8 mouse cellular contexts compared by ENCODE assay signal in the genomic region with DNA sequence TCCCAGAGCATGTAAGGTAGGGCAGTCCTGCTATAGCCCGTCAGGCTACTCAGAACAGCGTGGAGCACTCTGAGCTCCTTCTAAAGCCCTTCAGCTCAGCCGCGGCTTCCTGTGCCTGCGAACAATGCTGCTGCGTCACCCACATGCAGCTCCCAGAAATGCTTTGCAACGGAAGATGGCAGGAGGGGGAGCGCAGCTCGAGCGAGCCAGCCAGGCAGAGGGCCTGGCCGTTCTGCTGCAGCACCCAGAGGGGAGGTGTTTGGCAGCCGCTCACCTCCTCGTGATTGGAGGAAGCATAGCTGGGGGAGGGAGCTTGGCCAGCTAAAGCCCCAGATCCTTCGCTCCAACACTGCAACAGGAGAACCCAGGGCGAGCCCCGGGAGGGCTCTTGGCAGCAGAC. TPM values are rescaled to one million over a fixed set of nuclear protein-coding genes. Genes with fewer than 3 reads are reported as not detected.
DNase-seq lines count a peak whose midpoint lies in the region; ATAC-seq lines count a peak whose summit lies in the region.

No protein-coding gene starts in this region.

- peak; percentile 94 for DNase-seq in R1 (ENCODE audit: low read depth, low spot score)
- peak; percentile 95 for DNase-seq in cerebellum, postnatal 25 days
- DNase-seq in frontal cortex, postnatal 25 days (ENCODE audit: low spot score in 2 of 2) = peak; percentile 68 to 82
- peak; percentile 87 for DNase-seq in hindbrain, embryonic 14.5 days (ENCODE audit: low spot score)
- DNase-seq in layer of hippocampus, postnatal 36 days = peak; percentile 95
- peak; percentile 97 for DNase-seq in lung, postnatal 36 days
- DNase-seq in retina, postnatal 1 day = peak; percentile 97
- DNase-seq in urinary bladder, adult 18-20 months (ENCODE audit: low spot score in 2 of 2) = peak; percentile 79 to 95

- H3K9me3 ChIP-seq in hindbrain, embryonic 14.5 days (ENCODE audit: control insufficient read depth, low read length) = no peaks in the 10 kb centered on the region

- H3K4me3 ChIP-seq in hindbrain, embryonic 14.5 days (replicated peaks; ENCODE audit: low read length) = peak overlapping the region; percentile 42

- peak; percentile 99 for ATAC-seq in hindbrain, embryonic 14.5 days (ENCODE audit: low FRiP score)

- H3K9ac ChIP-seq in hindbrain, embryonic 14.5 days = peak overlapping the region; percentile 61

- H3K27me3 ChIP-seq in hindbrain, embryonic 14.5 days (ENCODE audit: control insufficient read depth, insufficient read depth, low read length) = no peaks in the 10 kb centered on the region

- peaks cover 32% of the 10 kb centered on the region for H3K36me3 ChIP-seq in hindbrain, embryonic 14.5 days (replicated peaks; ENCODE audit: control insufficient read depth, insufficient read depth)

- peaks cover 25% of the 10 kb centered on the region; the same call in 1 of the 2 replicates for H3K4me1 ChIP-seq in hindbrain, embryonic 14.5 days (replicated peaks; ENCODE audit: control insufficient read depth, insufficient read depth, low read length)

- under 1% methylated on average over 16 of the region's 16 CpGs for WGBS in hindbrain, embryonic 14.5 days

- H3K4me2 ChIP-seq in hindbrain, embryonic 14.5 days (replicated peaks) = peak overlapping the region; percentile 74

- peak overlapping the region; percentile 87 for H3K27ac ChIP-seq in hindbrain, embryonic 14.5 days

RNA-seq across cellular contexts. Expression of a gene that starts 27.8 kb away (rescaled TPM):
- 29.2 and 30.4 TPM in 2 replicates for polyA plus RNA-seq in hindbrain, embryonic 14.5 days (2014; fragmentation: Nextera tagmentation; extraction: Ambion mirVana)
- 100 to 1,000 TPM; 195 to 208 TPM for total RNA-seq in layer of hippocampus, postnatal 36 days (2021)

RNA-seq across cellular contexts. Expression of a gene that starts 50.9 kb away (rescaled TPM):
- polyA plus RNA-seq in hindbrain, embryonic 14.5 days (2014; fragmentation: Nextera tagmentation; extraction: Ambion mirVana) = 50.7 and 56.6 TPM in 2 replicates
- 10 to 100 TPM; 65.2 to 66.9 TPM for total RNA-seq in layer of hippocampus, postnatal 36 days (2021)

Comparison
In these comparisons a context has a peak if more than half of its experiments do, and no peak if none do; other contexts are left out.
1. Peak in every context shown above with its lines: DNase-seq, ATAC-seq, H3K4me3 ChIP-seq and H3K27ac ChIP-seq.